Mouse (Mus musculus) right cerebral cortex, postnatal 25 days (tissue): ENCODE measurements around the gene Slc51b.

ENCODE experiments used
- DNase-seq: peaks from one replicate; pipeline ENCODE4 v3.0.0; 2022

Gene Slc51b

GRCm38 (mm10) chr9:65407861-65408260 is 14.9 kb downstream of the Slc51b start:
- no peak for DNase-seq

DNA sequence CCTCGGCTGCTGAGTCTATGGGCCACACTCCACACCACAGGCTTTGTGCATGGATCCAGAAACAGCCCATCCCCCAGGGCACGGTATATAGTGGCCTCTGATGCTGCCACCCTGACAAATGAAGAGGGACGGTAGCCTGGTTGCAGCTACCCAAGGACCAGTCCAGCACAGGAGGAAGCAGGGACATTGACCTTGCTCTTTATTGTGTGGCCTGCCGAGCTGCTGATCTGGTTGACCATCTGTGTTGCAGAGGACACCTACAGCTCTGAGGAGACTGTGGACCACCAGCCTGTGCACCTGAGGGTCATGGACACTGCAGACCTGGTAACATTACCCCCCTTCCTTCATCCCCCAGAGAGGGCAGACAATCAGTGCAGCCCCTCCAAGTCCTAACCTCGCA is 15.4 kb downstream of the Slc51b start:
- no peak for DNase-seq

GRCm38 (mm10) chr9:65405184-65405449 is 17.6 kb downstream of the Slc51b start:
- no peak for DNase-seq

DNA sequence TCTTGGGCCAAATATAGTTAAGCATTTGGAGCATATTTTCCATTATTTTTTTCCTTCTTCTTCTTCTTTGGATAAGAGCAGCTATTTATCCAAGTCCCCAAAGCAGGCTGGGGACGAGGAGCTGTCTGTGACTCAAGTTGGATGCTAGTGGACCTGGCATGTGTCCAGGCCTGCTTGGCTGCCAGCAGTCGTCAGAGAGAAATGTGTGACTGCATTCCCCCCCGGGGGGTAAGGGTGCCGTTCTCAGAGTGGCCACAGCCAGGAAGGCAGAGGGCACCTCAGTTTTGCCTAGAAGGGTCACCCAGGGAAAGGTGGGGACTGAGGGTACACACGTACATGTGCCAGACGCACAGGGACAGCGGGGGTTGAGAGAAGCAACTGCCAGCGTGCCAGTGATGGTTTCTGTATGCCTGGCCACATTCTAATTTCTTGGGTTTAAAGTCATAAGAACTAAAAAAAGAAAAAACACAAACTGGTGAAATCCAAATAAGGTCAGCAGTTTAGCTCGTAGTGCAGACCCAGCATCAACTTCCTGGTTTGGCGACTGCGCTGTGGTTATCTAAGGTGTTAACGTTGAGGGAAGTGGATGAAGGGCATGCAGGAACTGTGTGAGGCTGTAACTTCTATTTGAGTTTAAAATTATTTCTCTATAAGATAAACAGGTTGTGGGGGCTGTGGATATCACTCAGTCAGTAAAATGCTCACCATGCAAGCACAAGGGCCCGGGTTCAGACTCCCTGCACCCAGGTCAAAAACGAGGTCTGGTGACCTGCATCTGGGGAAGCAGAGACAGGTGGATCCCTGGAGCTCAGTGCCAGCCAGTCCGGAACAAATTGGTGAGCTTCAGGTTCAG is 18.2 kb downstream of the Slc51b start:
- peak; percentile 58 for DNase-seq

- DNase-seq = no peak
These were observed 22.8 kb downstream of the Slc51b start for GRCm38 (mm10) chr9:65399934-65400333.

DNA sequence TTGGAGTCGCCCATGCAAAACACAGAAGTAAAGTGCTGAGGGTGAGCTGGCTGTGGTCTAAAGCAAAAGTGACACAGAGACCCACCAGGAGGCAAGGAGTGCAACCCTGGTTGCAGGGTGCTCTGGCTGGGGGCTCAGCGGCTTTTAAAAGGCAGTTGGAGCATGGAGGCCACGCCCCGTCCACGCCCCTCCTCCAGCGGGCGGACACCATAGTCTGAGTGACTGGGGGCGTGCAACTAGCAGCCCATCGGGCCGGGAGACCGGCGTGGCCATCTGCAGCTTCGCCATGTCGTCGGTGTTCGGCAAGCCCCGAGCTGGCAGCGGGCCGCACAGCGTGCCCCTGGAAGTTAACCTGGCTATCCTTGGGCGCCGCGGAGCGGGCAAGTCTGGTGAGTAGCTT is 24.5 kb downstream of the Slc51b start, which contains the start of gene Rasl12:
Gene Rasl12 (plus strand): TSS at position 228 of the 400 bp plus-strand sequence.
- peak; percentile 26 for DNase-seq

- DNase-seq = no peak
These were observed 28.4 kb downstream of the Slc51b start for GRCm38 (mm10) chr9:65394360-65394759.

DNA sequence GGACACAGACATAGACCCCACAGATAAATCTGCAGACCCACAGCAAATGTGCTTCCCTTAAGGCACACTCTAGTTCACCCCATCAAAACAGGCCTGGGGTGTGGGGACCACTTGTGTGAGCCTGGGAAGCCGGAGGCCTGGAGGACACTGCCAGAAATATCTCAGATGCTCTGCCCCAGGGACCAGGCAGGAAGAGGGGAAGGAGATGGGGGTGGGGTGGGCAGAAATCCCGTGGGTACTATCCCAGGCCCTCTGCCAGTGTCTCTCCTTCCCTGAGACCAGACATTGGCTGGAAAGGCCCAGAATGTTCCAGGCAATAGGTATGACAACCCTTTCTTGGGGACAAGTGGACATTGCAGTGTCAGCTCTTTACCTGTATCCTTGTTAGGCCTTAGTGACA is 29.1 kb downstream of the Slc51b start:
- no peak for DNase-seq

GRCm38 (mm10) chr9:65392638-65393364 is 30.0 kb downstream of the Slc51b start:
- peak; percentile 42 for DNase-seq

- no peak for DNase-seq
These were observed 31.2 kb downstream of the Slc51b start, which contains the start of gene Kbtbd13 for GRCm38 (mm10) chr9:65391613-65391964. Gene Kbtbd13 (minus strand): TSS chr9:65391652.

DNA sequence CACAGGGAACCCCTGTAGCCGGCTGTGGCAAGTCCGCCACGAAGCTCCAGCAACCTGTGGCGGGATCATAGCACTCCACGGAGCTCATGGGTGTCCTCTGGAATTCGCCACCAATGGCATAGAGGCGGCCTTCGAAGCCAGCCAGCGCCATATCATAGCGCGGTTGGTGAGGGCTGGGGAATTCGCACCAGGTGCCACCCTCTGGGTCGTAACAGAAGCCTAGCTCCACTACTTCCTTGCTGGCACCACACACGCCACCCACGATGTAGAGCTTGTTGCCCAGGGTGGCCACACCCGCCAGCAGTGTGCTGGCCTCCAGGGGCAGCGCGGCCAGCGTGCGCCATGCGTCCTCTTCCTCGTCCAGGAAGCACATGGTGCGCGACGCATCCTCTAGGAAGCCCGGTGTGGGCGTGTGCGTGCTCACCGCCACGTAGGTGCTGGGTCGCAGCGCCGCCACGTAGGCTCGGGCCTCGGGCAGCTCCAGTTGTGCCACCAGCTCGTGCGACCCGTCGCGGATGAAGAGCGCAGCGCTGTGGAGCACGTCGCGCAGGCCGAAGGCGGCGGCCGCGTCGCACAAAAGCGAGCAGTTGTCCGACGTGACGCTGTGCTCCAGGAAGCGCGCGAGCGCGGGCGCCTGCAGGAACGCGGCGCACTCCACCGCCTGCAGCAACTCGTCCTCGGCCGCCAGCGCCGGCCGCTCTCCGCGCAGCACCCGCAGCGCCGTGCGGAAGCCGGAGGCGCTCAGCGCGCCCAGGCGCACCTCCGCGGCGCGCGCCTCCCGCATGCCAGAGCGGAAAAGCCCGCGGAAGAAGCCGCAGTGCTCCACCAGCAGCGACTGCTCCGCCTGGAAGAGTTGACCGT is 31.8 kb downstream of the Slc51b start:
- DNase-seq = peak; percentile 16

DNA sequence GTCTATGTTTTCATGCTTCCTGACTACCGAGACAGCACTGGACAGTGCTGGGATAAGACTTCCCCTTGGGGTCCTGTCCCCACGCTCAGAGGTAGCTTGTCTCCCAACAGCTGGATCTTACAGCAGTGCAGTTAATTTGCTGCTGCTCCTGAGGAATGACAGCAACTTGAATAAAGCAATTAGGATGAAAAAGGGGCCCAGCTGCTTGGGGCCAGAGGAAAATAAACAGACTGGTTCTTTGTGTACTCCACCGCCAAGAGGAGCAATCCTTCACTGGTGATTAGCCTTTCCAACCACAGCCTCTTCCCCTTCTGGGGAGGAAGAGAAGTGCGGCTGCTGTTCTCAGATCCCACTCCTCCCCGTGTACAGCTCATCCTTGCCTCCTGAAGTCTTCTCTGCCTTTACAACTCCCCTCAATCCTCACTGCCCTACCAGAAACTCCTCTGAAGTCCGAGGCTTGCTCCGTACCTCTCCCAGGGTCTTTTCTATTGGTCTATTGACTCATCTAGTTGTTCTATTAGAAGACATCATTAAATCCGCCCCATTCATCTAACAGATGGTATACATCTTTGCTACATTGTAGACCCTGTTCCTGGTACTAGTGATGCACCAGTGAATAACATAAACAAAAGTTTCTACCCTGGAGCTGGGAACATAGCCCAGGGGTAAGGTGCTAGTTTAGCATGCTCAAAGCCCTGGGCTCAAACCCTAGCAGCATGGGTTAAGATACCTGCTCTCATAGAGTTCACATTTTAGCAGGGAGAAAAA is 36.2 kb downstream of the Slc51b start:
- no peak for DNase-seq

DNA sequence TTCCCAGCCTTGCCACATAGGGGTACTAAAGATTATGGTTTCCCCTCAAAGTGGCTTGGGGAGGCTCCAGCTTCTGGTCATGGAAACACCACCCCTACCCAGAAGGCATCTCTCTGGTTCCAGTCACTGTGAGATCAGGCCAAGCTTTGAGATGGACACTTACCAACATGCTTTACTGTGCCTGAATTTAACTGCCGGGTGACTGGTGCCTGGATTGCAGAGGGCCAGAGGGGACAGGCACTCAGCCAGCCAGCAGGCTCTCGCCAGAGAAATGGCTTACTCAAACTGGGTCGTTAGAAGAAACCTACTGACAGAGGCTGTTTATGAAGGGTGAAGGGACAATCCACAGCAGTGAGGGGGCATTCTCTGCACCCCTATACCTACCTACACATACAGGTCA is 38.5 kb downstream of the Slc51b start:
- DNase-seq = no peak

DNA sequence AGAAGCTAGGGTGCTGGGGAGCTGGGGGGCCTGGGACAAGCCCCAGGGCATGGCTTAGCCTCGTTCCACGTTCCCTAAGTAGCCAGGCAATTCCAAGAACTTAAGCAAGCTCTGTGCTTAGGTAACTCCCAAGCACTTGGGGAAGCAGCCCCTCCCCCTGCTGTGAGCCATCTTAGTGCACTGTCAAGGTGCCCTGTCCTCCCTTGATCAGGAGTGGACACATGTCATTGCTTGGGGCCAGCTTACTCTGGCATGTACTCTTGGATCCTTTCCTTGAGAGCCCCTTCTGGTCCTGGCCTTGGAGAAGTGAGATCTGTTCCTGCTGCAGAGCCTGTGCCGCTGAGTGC is 40.0 kb downstream of the Slc51b start:
- no peak for DNase-seq

DNA sequence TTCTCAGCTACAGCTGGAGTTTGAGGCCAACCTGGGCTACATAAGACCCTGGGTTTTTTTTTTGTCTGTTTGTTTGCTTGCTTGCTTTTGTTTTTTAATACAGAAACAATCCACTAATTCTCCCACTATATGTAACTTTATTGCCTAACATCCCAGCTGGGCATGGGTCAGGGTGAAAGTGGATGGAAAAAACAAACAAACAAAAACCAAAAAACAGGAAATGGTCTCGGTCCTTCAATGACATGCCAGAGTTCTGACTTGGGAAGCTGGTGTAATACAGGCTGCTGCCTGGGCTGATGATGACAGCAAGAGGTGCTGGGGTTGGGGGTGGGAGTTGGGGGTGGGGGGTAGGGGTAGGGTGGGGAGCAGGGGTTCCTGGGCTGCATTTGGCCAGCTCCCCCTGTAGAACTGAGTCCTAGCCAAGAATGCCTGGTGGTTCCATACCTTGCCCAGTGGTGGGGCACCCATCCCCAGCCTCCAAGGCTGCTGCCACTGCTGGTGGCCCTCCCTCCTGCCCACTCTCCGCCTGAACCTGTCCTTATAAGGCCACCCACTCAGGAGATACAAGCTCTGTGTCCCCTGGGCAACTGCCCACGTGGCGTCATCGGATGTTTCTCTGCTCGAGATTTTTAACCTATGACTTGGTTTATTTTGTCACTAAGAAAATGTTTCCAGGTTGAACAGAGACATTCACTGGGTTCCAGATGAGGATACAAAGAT is 40.6 kb downstream of the Slc51b start:
- no peak for DNase-seq

GRCm38 (mm10) chr9:65381017-65381590 is 41.7 kb downstream of the Slc51b start:
- no peak for DNase-seq

DNA sequence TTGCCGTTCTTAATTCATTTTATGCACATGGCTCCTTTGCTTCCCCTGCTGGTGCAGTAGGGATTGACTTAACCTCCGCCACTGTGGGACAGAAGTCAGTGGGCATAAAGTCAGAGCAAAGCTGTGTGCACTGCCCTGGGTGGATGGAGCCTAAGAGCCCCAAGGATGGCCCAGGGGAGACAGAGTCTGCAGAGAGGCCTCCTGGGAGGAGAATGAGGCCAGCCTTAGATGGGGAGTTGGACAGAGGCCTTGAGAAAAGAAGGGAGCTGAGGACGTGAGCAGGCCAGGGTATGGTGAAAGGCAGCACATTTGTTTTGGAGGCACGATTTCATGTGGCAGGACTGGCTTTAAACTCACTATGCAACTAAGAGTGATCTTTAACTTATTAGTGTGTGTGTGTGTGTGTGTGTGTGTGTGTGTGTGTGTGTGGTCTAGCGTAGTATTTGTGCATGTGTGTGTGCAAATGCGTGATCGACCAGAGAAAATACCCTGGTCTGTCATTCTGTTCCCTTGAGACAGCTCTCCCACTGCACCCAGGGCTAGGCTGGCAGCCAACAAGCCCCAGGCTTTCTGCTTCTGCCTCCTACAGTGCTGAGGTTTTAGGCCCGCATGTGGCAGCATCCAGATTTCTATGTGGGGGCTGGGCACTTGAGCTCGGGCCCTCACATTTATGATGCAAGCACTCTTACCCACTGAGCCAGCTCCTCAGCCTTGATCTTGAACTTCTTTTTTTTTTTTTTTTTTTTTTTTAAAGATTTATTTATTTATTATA is 47.4 kb downstream of the Slc51b start:
- DNase-seq = peak; percentile 68

DNA sequence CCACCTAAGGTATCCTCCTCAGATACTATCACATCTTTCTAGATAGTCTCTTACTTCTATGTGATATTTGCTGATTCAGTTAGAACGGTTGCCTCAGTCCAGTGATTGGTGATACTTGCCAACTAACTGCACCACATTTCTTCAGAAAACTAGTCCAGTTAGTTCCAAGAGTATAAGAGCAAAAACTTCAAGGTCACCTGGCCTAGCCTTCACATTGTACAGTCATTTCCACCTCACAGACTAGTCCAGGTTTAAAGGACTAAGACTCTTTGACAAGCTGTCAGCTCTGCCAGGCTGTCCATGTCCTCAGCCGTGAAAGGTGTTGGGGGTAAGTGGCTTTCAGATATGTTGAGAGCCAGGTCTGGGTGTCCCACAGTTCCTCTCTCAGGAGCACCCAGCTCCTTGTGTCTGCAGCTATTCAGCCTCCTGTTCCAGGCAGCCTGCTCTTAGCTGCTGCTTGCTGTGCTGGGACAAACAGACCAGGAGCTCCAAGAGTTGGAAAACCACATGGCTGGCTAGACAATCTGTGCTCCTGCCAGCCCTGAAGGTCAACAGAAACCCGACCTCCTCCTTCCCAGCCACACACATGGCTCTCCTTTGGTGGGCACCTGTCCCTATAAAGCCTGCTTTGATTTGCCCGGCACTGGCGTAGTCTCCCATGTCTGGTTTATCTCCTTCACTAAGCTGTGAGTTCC is 48.1 kb downstream of the Slc51b start:
- no peak for DNase-seq

- no peak for DNase-seq
These were observed 50.3 kb downstream of the Slc51b start for GRCm38 (mm10) chr9:65372449-65372848.

- no peak for DNase-seq
These were observed 51.0 kb downstream of the Slc51b start for GRCm38 (mm10) chr9:65371756-65372155.
